Mouse (Mus musculus): ENCODE data around the gene Ubqln4.

GRCm38 (mm10) chr3:88537146-88537545 lies 16.4 kb upstream of the Ubqln4 start:
- TF ChIP-seq CTCF (conservative IDR thresholded peaks at IDR 0.05; ENCODE audit: low read length) (no peak), NANOG (IDR thresholded peaks at IDR 0.05; ENCODE audit: borderline replicate concordance, low read length) (no peak)

All from E14TG2a.4 (cell line).